8 mouse cellular contexts compared by ENCODE assay signal in genomic region chr5:115072143-115072542, GRCm38 (mm10). TPM values are rescaled to one million over a fixed set of nuclear protein-coding genes. Genes with fewer than 3 reads are reported as not detected.
A peak's percentile ranks its signal among the peaks of the same experiment; 100 is the strongest.
DNase-seq lines count a peak whose midpoint lies in the region; ATAC-seq and TF ChIP-seq lines count a peak whose summit lies in the region.

No protein-coding gene starts in this region.

- H3K4me3 ChIP-seq in layer of hippocampus, adult 2 months, result no peak overlapping the region
- no peak overlapping the region for H3K4me3 ChIP-seq in heart, embryonic 14.5 days (ENCODE audit: control insufficient read depth in 1 of 2, insufficient read depth in 1 of 2, low read depth in 1 of 2, low read length in 2 of 2)
- peak overlapping the region; percentile 2; the same call in 1 of the 2 replicates for H3K4me3 ChIP-seq in liver, embryonic 12.5 days

- DNase-seq in layer of hippocampus, adult 2 months (ENCODE audit: low spot score in 2 of 2), result peak; percentile 22 to 44
- no peak for DNase-seq in layer of hippocampus, postnatal 25 days (ENCODE audit: extremely low spot score in 1 of 2, low spot score in 1 of 2)
- peak; percentile 89 for DNase-seq in brain, adult 2 months (ENCODE audit: low read depth, low spot score)
- peak; percentile 19 for DNase-seq in right cerebral cortex, postnatal 4 days
- no peak for DNase-seq in embryo, embryonic 10.5 days (ENCODE audit: low spot score)

- H3K27ac ChIP-seq in layer of hippocampus, adult 2 months, result peak overlapping the region; percentile 8; the same call in 1 of the 2 replicates
- no peak overlapping the region for H3K27ac ChIP-seq in heart, embryonic 14.5 days (replicated peaks in 1 of 2; ENCODE audit: control insufficient read depth in 1 of 2, insufficient read depth in 1 of 2, low read depth in 2 of 2, low read length in 2 of 2)
- peak overlapping the region; percentile 96 for H3K27ac ChIP-seq in liver, embryonic 12.5 days

- ATAC-seq in heart, embryonic 14.5 days (ENCODE audit: insufficient number of reproducible peaks, insufficient read depth, low FRiP score, low read depth), result no peak
- ATAC-seq in liver, embryonic 12.5 days, result peak; percentile 50
- ATAC-seq in inflammation-experienced regulatory T-cells, adult 6 months, result no peak

- peaks cover 21 to 36% of the 10 kb centered on the region in 2 experiments for H3K4me1 ChIP-seq in heart, embryonic 14.5 days (ENCODE audit: control insufficient read depth in 2 of 2, insufficient read depth in 2 of 2, low read length in 2 of 2)
- H3K4me1 ChIP-seq in liver, embryonic 12.5 days, result peaks cover 98% of the 10 kb centered on the region

- TF ChIP-seq CTCF in layer of hippocampus, adult 2 months (conservative IDR thresholded peaks at IDR 0.05), result no peak

- H3K27me3 ChIP-seq in heart, embryonic 14.5 days (ENCODE audit: control insufficient read depth, insufficient read depth, low read length), result no peaks in the 10 kb centered on the region
- H3K27me3 ChIP-seq in liver, embryonic 12.5 days (replicated peaks), result no peaks in the 10 kb centered on the region

- H3K9ac ChIP-seq in heart, embryonic 14.5 days (ENCODE audit: low read length), result no peak overlapping the region
- peak overlapping the region; percentile 61 for H3K9ac ChIP-seq in liver, embryonic 12.5 days

- 77% methylated on average over 7 of the region's 7 CpGs for WGBS in heart, embryonic 14.5 days
- 62% methylated on average over 7 of the region's 7 CpGs for WGBS in liver, embryonic 12.5 days (ENCODE audit: insufficient replicate concordance)

- H3K4me2 ChIP-seq in heart, embryonic 14.5 days (ENCODE audit: low read length), result 0 out of 2 replicates have a peak overlapping the region, but pooled peaks have one; percentile 4
- H3K4me2 ChIP-seq in liver, embryonic 12.5 days, result peak overlapping the region; percentile 68

- peaks cover 23% of the 10 kb centered on the region for H3K36me3 ChIP-seq in heart, embryonic 14.5 days (ENCODE audit: control insufficient read depth, insufficient read depth, low read length)
- peaks cover 21% of the 10 kb centered on the region for H3K36me3 ChIP-seq in liver, embryonic 12.5 days

- H3K9me3 ChIP-seq in heart, embryonic 14.5 days (ENCODE audit: control insufficient read depth, low read length), result no peaks in the 10 kb centered on the region
- no peaks in the 10 kb centered on the region for H3K9me3 ChIP-seq in liver, embryonic 12.5 days (replicated peaks)

RNA-seq across cellular contexts. Expression of gene Gm10401, which starts 26.0 kb away (rescaled TPM):
- not detected for total RNA-seq in layer of hippocampus, adult 2 months (2021)
- total RNA-seq in layer of hippocampus, postnatal 25 days (2021), result not detected
- polyA plus RNA-seq in heart, embryonic 14.5 days (2014; fragmentation: Nextera tagmentation; extraction: Ambion mirVana), result 20.6 and 31.5 TPM in 2 replicates
- polyA plus RNA-seq in liver, embryonic 12.5 days (2016; fragmentation: Nextera tagmentation; extraction: Ambion mirVana), result 12.2 and 15.1 TPM in 2 replicates
- 10 to 100 TPM; 14.8 to 23.2 (median 18.5) TPM for polyA plus RNA-seq in inflammation-experienced regulatory T-cells, adult 6 months (2017; shearing (Covaris generic))

RNA-seq across cellular contexts. Expression of gene Acads, which starts 47.0 kb away (rescaled TPM):
- total RNA-seq in layer of hippocampus, adult 2 months (2021), result 1 to 10 TPM; 6.5 to 7.3 TPM
- 1 to 10 TPM; 8.0 to 8.1 TPM for total RNA-seq in layer of hippocampus, postnatal 25 days (2021)
- polyA plus RNA-seq in heart, embryonic 14.5 days (2014; fragmentation: Nextera tagmentation; extraction: Ambion mirVana), result 58.9 and 89.5 TPM in 2 replicates
- 43.9 and 51.1 TPM in 2 replicates for polyA plus RNA-seq in liver, embryonic 12.5 days (2016; fragmentation: Nextera tagmentation; extraction: Ambion mirVana)
- 10 to 100 TPM; 11.3 to 20.2 (median 18.8) TPM for polyA plus RNA-seq in inflammation-experienced regulatory T-cells, adult 6 months (2017; shearing (Covaris generic))

Comparison
In these comparisons a context has a peak if more than half of its experiments do, and no peak if none do; other contexts are left out.
1. DNase-seq: peak in layer of hippocampus, adult 2 months (2 of 2), brain, adult 2 months (single experiment) and right cerebral cortex, postnatal 4 days (single experiment); none in layer of hippocampus, postnatal 25 days (0 of 2) and embryo, embryonic 10.5 days (single experiment).
2. H3K27ac ChIP-seq: peak in layer of hippocampus, adult 2 months (single experiment) and liver, embryonic 12.5 days (single experiment); none in heart, embryonic 14.5 days (0 of 2).